Mouse (Mus musculus): ENCODE measurements around the gene Vmn1r35. TPM values are rescaled to one million over a fixed set of nuclear protein-coding genes. Genes with fewer than 3 reads are reported as not detected.
"Not testable (repeated sequence)": the region's sequence is repeated elsewhere in the genome, so short reads cannot be mapped to it uniquely, and the experiment has no call there.

Vmn1r35 gene
- not detected for total RNA-seq (2021)
- long read RNA-seq, experiment 1 = 0 reads
- long read RNA-seq, experiment 2 = 0 reads

DNA sequence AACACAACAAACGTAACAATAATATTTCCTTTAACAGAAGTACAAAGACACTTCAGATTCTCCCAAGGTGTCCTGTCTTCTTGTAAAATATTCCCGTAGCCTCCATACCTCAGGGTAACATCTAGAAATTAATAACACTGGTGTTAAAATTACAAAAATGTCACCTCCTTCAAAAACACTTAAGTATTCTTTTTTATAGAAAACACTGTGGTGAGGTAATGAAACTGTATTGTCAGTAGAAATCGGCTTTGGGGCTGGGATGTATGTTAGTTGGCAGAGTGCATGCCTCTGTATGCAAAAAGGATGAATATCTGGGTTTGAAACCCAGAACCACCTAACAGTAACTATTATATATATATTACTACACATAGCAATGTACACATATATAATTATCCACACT lies at the start of gene Vmn1r35:
TSS of gene Vmn1r35 (minus strand) at position 101 of the 400 bp plus-strand sequence.
- DNase-seq (ENCODE audit: low spot score in 2 of 2) = no peak
- intact Hi-C loops (cut with DNase I) = no loop called here

DNA sequence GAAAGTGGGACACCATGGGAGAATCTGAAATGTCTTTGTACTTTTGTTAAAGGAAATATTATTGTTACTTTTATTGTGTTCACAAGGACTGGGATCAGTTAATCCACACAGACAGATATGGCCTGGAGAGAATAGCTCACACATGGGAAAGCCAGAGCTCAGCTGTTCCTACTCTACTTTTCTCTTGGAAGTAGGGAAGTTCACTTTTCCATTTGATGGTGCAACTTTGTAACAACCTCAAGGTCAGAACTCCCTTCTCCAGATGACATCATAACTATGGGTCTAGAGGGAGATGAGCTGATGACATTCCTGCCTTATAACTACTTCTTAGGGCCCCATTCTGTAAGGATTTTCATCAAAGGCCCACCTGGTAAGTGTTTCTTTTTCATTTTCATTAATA lies 43.4 kb upstream of the Vmn1r35 start, which contains the start of gene Vmn1r37:
TSS of gene Vmn1r37 (plus strand) at position 301 of the 400 bp plus-strand sequence.
- intact Hi-C loops (cut with DNase I); DNase-seq (ENCODE audit: low spot score in 2 of 2): not testable (repeated sequence)

DNA sequence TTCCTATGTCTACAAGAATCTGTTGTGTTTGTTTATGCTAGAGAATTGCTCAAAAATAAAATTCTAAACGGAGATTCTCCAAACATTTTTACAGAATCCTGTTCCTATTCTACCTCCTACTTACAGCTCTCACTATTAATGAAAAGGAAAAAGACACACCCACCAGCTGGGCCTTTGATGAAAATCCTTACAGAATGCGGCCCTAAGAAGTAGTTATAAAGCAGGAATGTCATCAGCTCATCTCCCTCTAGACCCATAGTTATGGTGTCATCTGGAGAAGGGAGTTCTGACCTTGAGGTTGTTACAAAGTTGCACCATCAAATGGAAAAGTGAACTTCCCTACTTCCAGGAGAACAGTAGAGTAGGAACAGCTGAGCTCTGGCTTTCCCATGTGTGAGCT lies 33.4 kb upstream of the Vmn1r35 start, which contains the start of gene Vmn1r36:
TSS of gene Vmn1r36 (minus strand) at position 101 of the 400 bp plus-strand sequence.
- DNase-seq (ENCODE audit: low spot score in 2 of 2); intact Hi-C loops (cut with DNase I): not testable (repeated sequence)

DNA sequence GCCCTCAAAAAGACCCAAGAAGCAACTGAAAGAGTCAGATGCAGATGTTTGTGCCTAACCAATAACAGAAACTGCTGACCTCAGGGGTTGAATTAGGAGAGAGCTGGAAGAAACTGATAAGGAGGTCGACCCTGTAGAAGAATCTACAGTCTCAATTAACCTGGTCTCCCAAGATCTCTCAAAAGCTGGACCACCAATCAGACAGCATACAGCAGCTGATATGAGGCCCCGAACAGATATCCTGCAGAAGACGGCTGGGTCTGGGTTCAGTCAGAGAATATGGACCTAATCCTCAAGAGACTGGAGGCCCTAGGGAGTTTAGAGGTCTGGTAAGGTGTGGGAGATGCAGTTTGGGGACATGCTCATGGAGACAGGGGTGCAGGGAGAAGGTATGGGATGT lies 28.1 kb upstream of the Vmn1r35 start:
- DNase-seq (ENCODE audit: low spot score in 2 of 2) = no peak
- intact Hi-C loops (cut with DNase I) = no loop called here

DNA sequence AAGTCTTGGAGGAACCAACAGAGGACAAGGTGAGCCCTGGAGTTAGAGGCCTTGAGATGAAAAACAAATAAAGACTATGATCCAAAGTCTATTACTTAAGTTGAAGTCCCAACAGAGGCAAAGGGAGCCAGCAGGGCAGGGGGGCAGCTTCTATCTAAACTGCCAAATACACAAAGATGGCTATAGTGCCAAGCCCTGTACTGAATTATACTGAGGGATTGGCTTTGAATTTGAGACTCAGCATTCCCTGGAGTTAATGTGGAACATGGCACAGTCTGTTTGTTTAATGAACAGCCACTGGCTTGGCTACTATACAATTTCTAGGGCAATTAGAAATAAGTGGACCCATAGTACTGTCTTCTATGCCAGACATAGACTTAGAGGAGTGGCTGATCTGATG lies 23.2 kb upstream of the Vmn1r35 start:
- intact Hi-C loops (cut with DNase I) = no loop called here
- DNase-seq (ENCODE audit: low spot score in 2 of 2) = no peak

DNA sequence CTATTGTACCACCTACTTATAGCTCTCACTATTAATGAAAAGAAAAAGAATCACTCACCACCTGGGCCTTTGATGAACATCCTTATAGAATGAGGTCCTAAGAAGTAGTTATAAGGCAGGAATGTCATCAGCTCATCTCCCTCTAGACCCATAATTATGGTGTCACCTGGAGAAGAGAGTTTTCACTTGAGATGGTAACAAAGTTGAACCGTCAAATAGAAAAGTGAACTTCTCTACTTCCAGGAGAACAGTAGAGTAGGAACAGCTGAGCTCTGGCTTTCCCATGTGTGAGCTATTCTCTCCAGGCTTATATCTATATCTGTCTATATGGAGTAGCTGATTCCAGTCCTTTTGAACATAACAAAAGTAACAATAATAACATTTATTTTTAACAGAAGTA lies 41.9 kb downstream of the Vmn1r35 start, which contains the start of gene Vmn1r34:
TSS of gene Vmn1r34 (minus strand) at position 101 of the 400 bp plus-strand sequence.
- DNase-seq (ENCODE audit: low spot score in 2 of 2) = no peak
- intact Hi-C loops (cut with DNase I) = no loop called here

Other genes starting within 250 kb of the Vmn1r35 start
- gene Mad2l1, start 150.5 kb downstream of the Vmn1r35 start, total RNA-seq (2021) = 10 to 100 TPM; 10.1 to 12.5 TPM
- not detected for gene Vmn1r32, start 125.8 kb downstream of the Vmn1r35 start, total RNA-seq (2021)
- not detected for gene Vmn1r33, start 67.6 kb downstream of the Vmn1r35 start, total RNA-seq (2021)
- not detected for gene Vmn1r34, start 42.0 kb downstream of the Vmn1r35 start, total RNA-seq (2021)
- gene Vmn1r36, start 33.3 kb upstream of the Vmn1r35 start, total RNA-seq (2021) = not detected
- not detected for gene Vmn1r37, start 43.5 kb upstream of the Vmn1r35 start, total RNA-seq (2021)
- not detected for gene Vmn1r38, start 96.7 kb upstream of the Vmn1r35 start, total RNA-seq (2021)
- not detected for gene Vmn1r39, start 124.7 kb upstream of the Vmn1r35 start, total RNA-seq (2021)
- gene Gng12, start 210.5 kb upstream of the Vmn1r35 start, total RNA-seq (2021) = 10 to 100 TPM; 76.0 to 84.7 TPM

Measured in left cerebral cortex, postnatal 14 days (tissue).